Mouse (Mus musculus) megakaryocyte, embryonic 14.5 days (primary cell): ENCODE results near the gene Siae.

Experiments used
- FLI1 ChIP-seq: IDR thresholded peaks from 2 replicates; pipeline ENCODE4 v1.6.1; 2012; ENCODE audit warnings: low read length, inconsistent platforms, mixed read lengths
- GATA1 ChIP-seq: IDR thresholded peaks from 3 replicates; pipeline ENCODE4 v1.6.1; 2012; ENCODE audit warnings: mixed read lengths, low read length, inconsistent platforms, borderline replicate concordance

DNA sequence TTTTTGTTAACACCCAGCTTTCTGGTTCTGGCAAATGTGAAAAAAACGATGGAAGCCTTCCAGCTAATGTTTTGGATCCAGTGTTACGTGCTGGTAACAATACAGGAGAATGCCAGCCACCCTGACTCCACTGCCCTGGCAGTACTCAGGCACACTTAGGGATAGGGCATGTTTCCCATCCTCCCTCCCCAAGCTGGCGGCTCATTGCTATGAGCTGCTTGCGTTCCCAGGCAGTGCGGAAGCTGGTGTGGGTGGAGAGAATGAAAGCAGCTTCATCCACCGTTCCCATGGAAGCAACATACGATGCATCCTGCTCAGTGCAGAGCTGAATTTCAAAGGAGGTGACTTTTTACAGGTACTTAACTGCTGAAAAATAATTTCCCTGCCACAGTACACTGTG, 70.1 kb downstream of the Siae start:
- TF ChIP-seq GATA1 (no peak), FLI1 (no peak)
